Mouse (Mus musculus): ENCODE measurements around the gene Pbdc1. TPM values are rescaled to one million over a fixed set of nuclear protein-coding genes. Genes with fewer than 3 reads are reported as not detected.
"Not testable (repeated sequence)": the region's sequence is repeated elsewhere in the genome, so short reads cannot be mapped to it uniquely, and the experiment has no call there.

Gene Pbdc1
- 10.9 and 13.8 TPM in 2 replicates for polyA plus RNA-seq (2012; rRNA removed)

- H3K4me3 ChIP-seq (replicated peaks; ENCODE audit: insufficient read depth, low read depth, low read length), result peak within 1 kb of the TSS; percentile 89
- 2% methylated on average over 35 of the region's 35 CpGs for WGBS
- no peak within 1 kb of the TSS; the same call in 1 of the 2 replicates for H3K27ac ChIP-seq (ENCODE audit: insufficient read depth, low read length)
- H3K27me3 ChIP-seq (ENCODE audit: control insufficient read depth, insufficient read depth, low read length), result no peaks in the 10 kb centered on the region
- TF ChIP-seq POLR2A (IDR thresholded peaks at IDR 0.05; ENCODE audit: borderline replicate concordance, insufficient read depth, low read length) (peak; percentile 28; the same call in 1 of the 2 replicates), CTCF (IDR thresholded peaks at IDR 0.05; ENCODE audit: borderline replicate concordance, insufficient read depth, low read depth, low read length) (no peak)
- no peaks in the 10 kb centered on the region for H3K4me1 ChIP-seq (ENCODE audit: control insufficient read depth, insufficient read depth, low read length)
- DNase-seq, result peak; percentile 90 to 94
These were observed at the start of gene Pbdc1 for GRCm38 (mm10) chrX:105079615-105080092. TSS of gene Pbdc1 (plus strand) at chrX:105079756.

- H3K4me3 ChIP-seq (replicated peaks; ENCODE audit: insufficient read depth, low read depth, low read length), result no peak overlapping the region
- WGBS, result 84% methylated on average over 3 of the region's 3 CpGs
- no peak overlapping the region for H3K27ac ChIP-seq (ENCODE audit: insufficient read depth, low read length)
- TF ChIP-seq CTCF (IDR thresholded peaks at IDR 0.05; ENCODE audit: borderline replicate concordance, insufficient read depth, low read depth, low read length) (no peak), POLR2A (IDR thresholded peaks at IDR 0.05; ENCODE audit: borderline replicate concordance, insufficient read depth, low read length) (no peak)
- DNase-seq, result no peak
- H3K27me3 ChIP-seq (ENCODE audit: control insufficient read depth, insufficient read depth, low read length), result no peaks in the 10 kb centered on the region
- no peaks in the 10 kb centered on the region for H3K4me1 ChIP-seq (ENCODE audit: control insufficient read depth, insufficient read depth, low read length)
These were observed 41.9 kb upstream of the Pbdc1 start for GRCm38 (mm10) chrX:105037666-105038065.

GRCm38 (mm10) chrX:105064294-105064693 lies 15.3 kb upstream of the Pbdc1 start:
- Histone ChIP-seq H3K27me3 (ENCODE audit: control insufficient read depth, insufficient read depth, low read length) (no peaks in the 10 kb centered on the region), H3K4me1 (ENCODE audit: control insufficient read depth, insufficient read depth, low read length) (no peaks in the 10 kb centered on the region), H3K27ac (ENCODE audit: insufficient read depth, low read length) (no peak overlapping the region), H3K4me3 (replicated peaks; ENCODE audit: insufficient read depth, low read depth, low read length) (no peak overlapping the region)
- TF ChIP-seq POLR2A (IDR thresholded peaks at IDR 0.05; ENCODE audit: borderline replicate concordance, insufficient read depth, low read length), result no peak
- no peak for TF ChIP-seq CTCF (IDR thresholded peaks at IDR 0.05; ENCODE audit: borderline replicate concordance, insufficient read depth, low read depth, low read length)
- 96% methylated on average over 10 of the region's 10 CpGs for WGBS
- DNase-seq, result no peak

GRCm38 (mm10) chrX:105064801-105065200 lies 14.8 kb upstream of the Pbdc1 start:
- Histone ChIP-seq H3K27ac (ENCODE audit: insufficient read depth, low read length) (no peak overlapping the region), H3K4me3 (replicated peaks; ENCODE audit: insufficient read depth, low read depth, low read length) (no peak overlapping the region), H3K27me3 (ENCODE audit: control insufficient read depth, insufficient read depth, low read length) (no peaks in the 10 kb centered on the region), H3K4me1 (ENCODE audit: control insufficient read depth, insufficient read depth, low read length) (no peaks in the 10 kb centered on the region)
- no peak for TF ChIP-seq CTCF (IDR thresholded peaks at IDR 0.05; ENCODE audit: borderline replicate concordance, insufficient read depth, low read depth, low read length)
- TF ChIP-seq POLR2A (IDR thresholded peaks at IDR 0.05; ENCODE audit: borderline replicate concordance, insufficient read depth, low read length), result no peak
- no peak for DNase-seq
- WGBS, result 92% methylated on average over 4 of the region's 4 CpGs

- 2% methylated on average over 32 of the region's 32 CpGs for WGBS
- Histone ChIP-seq H3K4me1 (ENCODE audit: control insufficient read depth, insufficient read depth, low read length) (0 out of 2 replicates have a peak, but pooled peaks cover 2% of the 10 kb centered on the region), H3K27ac (ENCODE audit: insufficient read depth, low read length) (no peak overlapping the region), H3K27me3 (ENCODE audit: control insufficient read depth, insufficient read depth, low read length) (no peaks in the 10 kb centered on the region), H3K4me3 (replicated peaks; ENCODE audit: insufficient read depth, low read depth, low read length) (peak overlapping the region; percentile 90)
- DNase-seq, result peak; percentile 84 to 87
- TF ChIP-seq CTCF (IDR thresholded peaks at IDR 0.05; ENCODE audit: borderline replicate concordance, insufficient read depth, low read depth, low read length), result peak; percentile 29; the same call in 1 of the 2 replicates
- TF ChIP-seq POLR2A (IDR thresholded peaks at IDR 0.05; ENCODE audit: borderline replicate concordance, insufficient read depth, low read length), result no peak
These were observed 9.7 kb upstream of the Pbdc1 start for GRCm38 (mm10) chrX:105069671-105070503.

GRCm38 (mm10) chrX:105079151-105079550 lies 405 bp upstream of the Pbdc1 start:
- H3K4me1 ChIP-seq (ENCODE audit: control insufficient read depth, insufficient read depth, low read length), result no peaks in the 10 kb centered on the region
- TF ChIP-seq CTCF (IDR thresholded peaks at IDR 0.05; ENCODE audit: borderline replicate concordance, insufficient read depth, low read depth, low read length), result no peak
- TF ChIP-seq POLR2A (IDR thresholded peaks at IDR 0.05; ENCODE audit: borderline replicate concordance, insufficient read depth, low read length), result no peak
- H3K27ac ChIP-seq (ENCODE audit: insufficient read depth, low read length), result no peak overlapping the region; the same call in 1 of the 2 replicates
- peak overlapping the region; percentile 89 for H3K4me3 ChIP-seq (replicated peaks; ENCODE audit: insufficient read depth, low read depth, low read length)
- no peak for DNase-seq
- 1% methylated on average over 12 of the region's 12 CpGs for WGBS
- no peaks in the 10 kb centered on the region for H3K27me3 ChIP-seq (ENCODE audit: control insufficient read depth, insufficient read depth, low read length)

GRCm38 (mm10) chrX:105080096-105080495 lies 540 bp downstream of the Pbdc1 start:
- Histone ChIP-seq H3K4me3 (replicated peaks; ENCODE audit: insufficient read depth, low read depth, low read length) (peak overlapping the region; percentile 89), H3K27ac (ENCODE audit: insufficient read depth, low read length) (no peak overlapping the region), H3K4me1 (ENCODE audit: control insufficient read depth, insufficient read depth, low read length) (no peaks in the 10 kb centered on the region), H3K27me3 (ENCODE audit: control insufficient read depth, insufficient read depth, low read length) (no peaks in the 10 kb centered on the region)
- TF ChIP-seq CTCF (IDR thresholded peaks at IDR 0.05; ENCODE audit: borderline replicate concordance, insufficient read depth, low read depth, low read length) (no peak), POLR2A (IDR thresholded peaks at IDR 0.05; ENCODE audit: borderline replicate concordance, insufficient read depth, low read length) (no peak)
- no peak for DNase-seq
- 2% methylated on average over 8 of the region's 8 CpGs for WGBS

GRCm38 (mm10) chrX:105083013-105083412 lies 3.5 kb downstream of the Pbdc1 start:
- H3K4me1 ChIP-seq (ENCODE audit: control insufficient read depth, insufficient read depth, low read length); H3K27ac ChIP-seq (ENCODE audit: insufficient read depth, low read length); H3K27me3 ChIP-seq (ENCODE audit: control insufficient read depth, insufficient read depth, low read length); H3K4me3 ChIP-seq (replicated peaks; ENCODE audit: insufficient read depth, low read depth, low read length); DNase-seq: not testable (repeated sequence)
- 92% methylated on average over 7 of the region's 7 CpGs for WGBS

Measured in cerebellum, adult 2 months (tissue).